Mouse (Mus musculus): ENCODE data around the gene March7. TPM values are rescaled to one million over a fixed set of nuclear protein-coding genes. Genes with fewer than 3 reads are reported as not detected.
A peak's percentile ranks its signal among the peaks of the same experiment; 100 is the strongest.

The March7 gene
- 4.7 TPM in 2 replicates for polyA plus RNA-seq (2012)

- no peak for TF ChIP-seq GATA1 (IDR thresholded peaks at IDR 0.05; ENCODE audit: low read length)
Measured at GRCm38 (mm10) chr2:60209703-60210651, at the start of gene March7, which contains the start of gene Baz2b. Gene March7, plus strand, starts transcription at chr2:60209887. Gene Baz2b, minus strand, starts transcription at chr2:60209839.

- TF ChIP-seq GATA1 (IDR thresholded peaks at IDR 0.05; ENCODE audit: low read length): peak; percentile 73
Measured at GRCm38 (mm10) chr2:60163744-60164143, 45.9 kb upstream of the March7 start.

- no peak for TF ChIP-seq GATA1 (IDR thresholded peaks at IDR 0.05; ENCODE audit: low read length)
Measured at GRCm38 (mm10) chr2:60165679-60166078, 44.0 kb upstream of the March7 start.

GRCm38 (mm10) chr2:60166878-60167277, 42.8 kb upstream of the March7 start:
- TF ChIP-seq GATA1 (IDR thresholded peaks at IDR 0.05; ENCODE audit: low read length): no peak

GRCm38 (mm10) chr2:60171786-60172530, 37.7 kb upstream of the March7 start:
- TF ChIP-seq GATA1 (IDR thresholded peaks at IDR 0.05; ENCODE audit: low read length): no peak

GRCm38 (mm10) chr2:60172531-60172914, 37.2 kb upstream of the March7 start:
- no peak for TF ChIP-seq GATA1 (IDR thresholded peaks at IDR 0.05; ENCODE audit: low read length)

- no peak for TF ChIP-seq GATA1 (IDR thresholded peaks at IDR 0.05; ENCODE audit: low read length)
Measured at GRCm38 (mm10) chr2:60173190-60173589, 36.5 kb upstream of the March7 start.

GRCm38 (mm10) chr2:60173595-60173994, 36.1 kb upstream of the March7 start:
- TF ChIP-seq GATA1 (IDR thresholded peaks at IDR 0.05; ENCODE audit: low read length): no peak

GRCm38 (mm10) chr2:60175078-60175477, 34.6 kb upstream of the March7 start:
- TF ChIP-seq GATA1 (IDR thresholded peaks at IDR 0.05; ENCODE audit: low read length): no peak

GRCm38 (mm10) chr2:60176087-60176486, 33.6 kb upstream of the March7 start:
- TF ChIP-seq GATA1 (IDR thresholded peaks at IDR 0.05; ENCODE audit: low read length): no peak

- TF ChIP-seq GATA1 (IDR thresholded peaks at IDR 0.05; ENCODE audit: low read length): no peak
Measured at GRCm38 (mm10) chr2:60177490-60177889, 32.2 kb upstream of the March7 start.

- no peak for TF ChIP-seq GATA1 (IDR thresholded peaks at IDR 0.05; ENCODE audit: low read length)
Measured at GRCm38 (mm10) chr2:60181696-60182095, 28.0 kb upstream of the March7 start.

GRCm38 (mm10) chr2:60196841-60197240, 12.8 kb upstream of the March7 start:
- no peak for TF ChIP-seq GATA1 (IDR thresholded peaks at IDR 0.05; ENCODE audit: low read length)

- TF ChIP-seq GATA1 (IDR thresholded peaks at IDR 0.05; ENCODE audit: low read length): no peak
Measured at GRCm38 (mm10) chr2:60200051-60200562, 9.6 kb upstream of the March7 start.

- no peak for TF ChIP-seq GATA1 (IDR thresholded peaks at IDR 0.05; ENCODE audit: low read length)
Measured at GRCm38 (mm10) chr2:60200667-60201066, 9.0 kb upstream of the March7 start.

GRCm38 (mm10) chr2:60202900-60203530, 6.7 kb upstream of the March7 start:
- TF ChIP-seq GATA1 (IDR thresholded peaks at IDR 0.05; ENCODE audit: low read length): no peak

Measured in G1E-ER4 (cell line).